Mouse (Mus musculus) liver, embryonic 11.5 days (tissue): ENCODE measurements around the gene Rab20. TPM values are rescaled to one million over a fixed set of nuclear protein-coding genes. Genes with fewer than 3 reads are reported as not detected.
A peak's percentile ranks its signal among the peaks of the same experiment; 100 is the strongest.
"Not testable (repeated sequence)": the region's sequence is repeated elsewhere in the genome, so short reads cannot be mapped to it uniquely, and the experiment has no call there.

ENCODE experiments used
- ATAC-seq: fragments of 200-750 bp; cut with Nextera tagmentation; replicated peaks from 2 replicates; pipeline ENCODE4 v1.8.0; 2017; ENCODE audit warnings: moderate number of reproducible peaks, mild to moderate bottlenecking, moderate TSS enrichment, moderate library complexity; ENCODE audit not compliant: low FRiP score
- DNase-seq: peaks from one replicate; pipeline ENCODE4 v3.0.0-alpha.2; 2017; ENCODE audit warnings: low spot score
- H3K27ac ChIP-seq: fragments of 300-500 bp; sonication (generic); 2 replicates; pipeline ENCODE4 v1.5.1; 2014; ENCODE audit warnings: mild to moderate bottlenecking, low read depth, low read length, control low read depth
- H3K27me3 ChIP-seq: fragments of 300-500 bp; sonication (generic); replicated peaks from 2 replicates; pipeline ENCODE4 v1.6.1; 2014; ENCODE audit warnings: low read length, mixed read lengths; ENCODE audit not compliant: control insufficient read depth, insufficient read depth
- H3K36me3 ChIP-seq: fragments of 300-500 bp; sonication (generic); 2 replicates; pipeline ENCODE4 v1.6.1; 2014; ENCODE audit warnings: mild to moderate bottlenecking, low read length, moderate library complexity, mixed read lengths; ENCODE audit not compliant: control insufficient read depth, insufficient read depth
- H3K4me1 ChIP-seq: fragments of 300-500 bp; sonication (generic); replicated peaks from 2 replicates; pipeline ENCODE4 v1.6.1; 2014; ENCODE audit warnings: low read length, mixed read lengths; ENCODE audit not compliant: control insufficient read depth, insufficient read depth
- H3K4me2 ChIP-seq: fragments of 300-500 bp; sonication (generic); 2 replicates; pipeline ENCODE4 v1.6.1; 2014; ENCODE audit warnings: mild to moderate bottlenecking, control low read depth, moderate library complexity
- H3K4me3 ChIP-seq: fragments of 300-500 bp; sonication (generic); 2 replicates; pipeline ENCODE4 v1.5.1; 2014; ENCODE audit warnings: low read depth, low read length, control low read depth
- H3K9ac ChIP-seq: fragments of 300-500 bp; sonication (generic); 2 replicates; pipeline ENCODE4 v1.6.1; 2014; ENCODE audit warnings: low read depth, low read length, control low read depth
- H3K9me3 ChIP-seq: fragments of 300-500 bp; sonication (generic); 2 replicates; pipeline ENCODE4 v1.6.1; 2016; ENCODE audit warnings: low read length, inconsistent platforms, mixed read lengths; ENCODE audit not compliant: control insufficient read depth
- WGBS: fragments of 180-500 bp; shearing (Covaris S2); extraction: QIAGEN DNeasy Blood & Tissue Kit; methylation state at CpG from one replicate; pipeline ENCODE4 v1.1.7; 2014; 5-methylcytosine and 5-hydroxymethylcytosine counted together
- polyA plus RNA-seq: library from polyadenylated mRNA; unstranded; fragments of >200 nt; fragmentation: Nextera tagmentation; extraction: Ambion mirVana; gene quantifications from 2 replicates; pipeline ENCODE4 v1.2.1, GENCODE M21; 2014

Rab20 gene
- polyA plus RNA-seq, 1 experiment from 2014 or later, result 4.5 TPM

GRCm38 (mm10) chr8:11492340-11492739, 13.8 kb upstream of the Rab20 start:
- 72% methylated on average over 2 of the region's 2 CpGs for WGBS
- H3K4me2 ChIP-seq, H3K4me3 ChIP-seq, H3K4me1 ChIP-seq, H3K9ac ChIP-seq, H3K9me3 ChIP-seq, DNase-seq, H3K27ac ChIP-seq, ATAC-seq, H3K36me3 ChIP-seq: not testable (repeated sequence)
- peaks cover 13% of the 10 kb centered on the region for H3K27me3 ChIP-seq

- WGBS, result 62% methylated on average over 4 of the region's 4 CpGs
- H3K27ac ChIP-seq, result no peak overlapping the region
- no peak overlapping the region for H3K9ac ChIP-seq
- peaks cover 19% of the 10 kb centered on the region for H3K27me3 ChIP-seq
- no peaks in the 10 kb centered on the region for H3K4me1 ChIP-seq
- H3K4me2 ChIP-seq, result no peak overlapping the region
- H3K9me3 ChIP-seq, result no peaks in the 10 kb centered on the region
- DNase-seq (no peak), ATAC-seq (no peak)
- H3K4me3 ChIP-seq, result no peak overlapping the region
- no peaks in the 10 kb centered on the region for H3K36me3 ChIP-seq
Observed at GRCm38 (mm10) chr8:11487229-11487628, 8.7 kb upstream of the Rab20 start.

GRCm38 (mm10) chr8:11486142-11486541, 7.6 kb upstream of the Rab20 start:
- no peaks in the 10 kb centered on the region for H3K36me3 ChIP-seq
- DNase-seq, result peak; percentile 69
- no peak overlapping the region for H3K27ac ChIP-seq
- H3K9ac ChIP-seq, result no peak overlapping the region
- ATAC-seq, result no peak
- no peaks in the 10 kb centered on the region for H3K9me3 ChIP-seq
- no peaks in the 10 kb centered on the region for H3K4me1 ChIP-seq
- no peak overlapping the region for H3K4me3 ChIP-seq
- H3K4me2 ChIP-seq, result no peak overlapping the region
- H3K27me3 ChIP-seq, result peaks cover 27% of the 10 kb centered on the region
- WGBS, result 17% methylated on average over 7 of the region's 7 CpGs

- WGBS, result 64% methylated on average over 3 of the region's 3 CpGs
- peaks cover 50% of the 10 kb centered on the region for H3K27me3 ChIP-seq
Observed at GRCm38 (mm10) chr8:11482537-11482936, 4.0 kb upstream of the Rab20 start.

GRCm38 (mm10) chr8:11481876-11482275, 3.4 kb upstream of the Rab20 start:
- Histone ChIP-seq H3K27me3 (peaks cover 57% of the 10 kb centered on the region), H3K4me2 (no peak overlapping the region), H3K9me3 (no peaks in the 10 kb centered on the region), H3K27ac (no peak overlapping the region), H3K4me1 (peaks cover 12% of the 10 kb centered on the region), H3K4me3 (no peak overlapping the region), H3K36me3 (no peaks in the 10 kb centered on the region), H3K9ac (no peak overlapping the region)
- ATAC-seq (no peak), DNase-seq (no peak)
- WGBS, result 59% methylated on average over 3 of the region's 3 CpGs

More at GRCm38 (mm10) chr8:11482537-11482936, 4.0 kb upstream of the Rab20 start:
- Histone ChIP-seq H3K4me1 (peaks cover 9% of the 10 kb centered on the region), H3K9ac (no peak overlapping the region), H3K4me3 (no peak overlapping the region), H3K4me2 (no peak overlapping the region), H3K9me3 (no peaks in the 10 kb centered on the region), H3K27ac (no peak overlapping the region), H3K36me3 (no peaks in the 10 kb centered on the region)
- no peak for ATAC-seq
- no peak for DNase-seq

DNA sequence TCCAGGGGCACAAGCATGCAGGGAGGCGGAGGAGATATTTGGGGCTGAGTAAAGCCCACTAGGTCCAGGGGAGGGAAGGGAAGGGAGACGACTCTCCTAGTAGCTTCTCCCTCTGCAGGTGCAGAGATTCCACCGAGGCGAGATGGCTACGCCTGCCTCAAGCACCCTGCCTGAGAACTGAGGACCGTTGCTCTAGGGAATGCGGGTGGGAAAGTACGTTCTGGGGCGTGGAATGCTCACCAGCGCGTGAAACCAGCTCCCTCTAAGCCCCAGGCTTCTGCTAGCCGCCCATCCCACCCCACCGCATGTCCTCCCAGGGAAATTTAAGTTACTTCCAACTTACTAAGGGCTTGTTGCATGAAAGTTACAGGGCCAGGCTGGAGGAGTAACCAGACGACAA, 1.1 kb upstream of the Rab20 start:
- peaks cover 75% of the 10 kb centered on the region for H3K27me3 ChIP-seq
- no peak for ATAC-seq
- H3K9me3 ChIP-seq, result no peaks in the 10 kb centered on the region
- H3K4me2 ChIP-seq, result no peak overlapping the region
- H3K36me3 ChIP-seq, result no peaks in the 10 kb centered on the region
- no peak overlapping the region for H3K4me3 ChIP-seq
- peaks cover 13% of the 10 kb centered on the region for H3K4me1 ChIP-seq
- no peak overlapping the region for H3K27ac ChIP-seq
- no peak for DNase-seq
- no peak overlapping the region for H3K9ac ChIP-seq
- 13% methylated on average over 14 of the region's 14 CpGs for WGBS

DNA sequence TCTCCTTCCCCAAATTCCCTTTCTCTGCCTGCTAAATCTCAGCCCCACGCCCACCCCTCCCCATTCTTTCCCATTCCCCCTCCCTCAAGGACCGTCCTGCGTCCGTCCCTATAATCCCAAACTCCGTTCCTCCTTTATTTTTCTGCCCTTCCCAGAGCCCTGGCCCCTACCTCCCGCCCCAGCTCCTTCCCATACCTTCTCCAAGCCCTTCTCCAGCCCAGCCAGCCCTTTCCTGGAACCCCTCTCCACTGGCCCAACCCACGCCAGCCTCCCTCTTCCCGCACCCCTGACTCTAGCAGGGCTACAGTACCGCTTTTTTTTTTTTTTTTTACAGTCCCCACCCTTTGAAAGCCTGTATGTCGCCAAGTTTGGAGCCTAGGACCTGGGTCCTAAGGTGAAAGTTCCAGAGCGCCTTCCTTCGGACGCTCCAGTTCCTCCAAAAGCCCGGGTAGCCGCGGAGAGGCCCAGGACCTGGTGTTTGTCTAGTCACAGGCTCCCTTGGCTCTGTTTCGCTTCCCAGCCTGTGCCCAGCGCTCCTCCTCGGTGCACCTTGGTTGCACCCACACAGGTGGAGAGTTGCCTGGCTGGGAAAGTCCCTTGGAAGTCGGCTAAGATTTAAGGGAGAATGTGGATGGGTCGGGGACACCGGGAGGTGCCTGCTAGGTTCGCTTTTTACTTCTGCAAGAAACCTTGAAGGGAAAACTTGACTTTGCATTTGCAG, 457 bp upstream of the Rab20 start:
- WGBS, result 5% methylated on average over 23 of the region's 23 CpGs
- peak; percentile 29; the same call in 1 of the 2 replicates for ATAC-seq

GRCm38 (mm10) chr8:11477178-11477553, 1.3 kb downstream of the Rab20 start:
- peaks cover 91% of the 10 kb centered on the region for H3K27me3 ChIP-seq

More for the DNA sequence above, 457 bp upstream of the Rab20 start:
- Histone ChIP-seq H3K4me1 (peaks cover 14% of the 10 kb centered on the region), H3K4me3 (peak overlapping the region; percentile 63), H3K36me3 (no peaks in the 10 kb centered on the region), H3K9ac (no peak overlapping the region), H3K27me3 (peaks cover 82% of the 10 kb centered on the region), H3K9me3 (no peaks in the 10 kb centered on the region), H3K4me2 (peak overlapping the region; percentile 95), H3K27ac (no peak overlapping the region)
- no peak for DNase-seq

More at GRCm38 (mm10) chr8:11477178-11477553, 1.3 kb downstream of the Rab20 start:
- 5% methylated on average over 9 of the region's 9 CpGs for WGBS
- peak overlapping the region; percentile 95 for H3K4me2 ChIP-seq
- peaks cover 17% of the 10 kb centered on the region for H3K4me1 ChIP-seq
- peak overlapping the region; percentile 63 for H3K4me3 ChIP-seq
- ATAC-seq (no peak), DNase-seq (no peak)
- H3K9ac ChIP-seq, result no peak overlapping the region
- no peaks in the 10 kb centered on the region for H3K9me3 ChIP-seq
- H3K36me3 ChIP-seq, result no peaks in the 10 kb centered on the region
- H3K27ac ChIP-seq, result no peak overlapping the region
